Mouse (Mus musculus) G1E (cell line): ENCODE measurements around the gene Ctnnbip1. TPM values are rescaled to one million over a fixed set of nuclear protein-coding genes. Genes with fewer than 3 reads are reported as not detected.

ENCODE experiments used
- ATAC-seq: 2 replicates; pipeline ENCODE4 v1.8.0; 2016; ENCODE audit warnings: mild to moderate bottlenecking; ENCODE audit not compliant: insufficient number of reproducible peaks, poor library complexity, low FRiP score, severe bottlenecking; ENCODE audit errors: extremely low read depth
- DNase-seq: peaks from one replicate; pipeline ENCODE4 v3.0.0; 2012; ENCODE audit warnings: low spot score
- H3K27me3 ChIP-seq: 2 replicates; pipeline ENCODE4 v1.6.1; 2012; ENCODE audit warnings: mild to moderate bottlenecking, low read length, inconsistent platforms; ENCODE audit not compliant: insufficient read depth
- H3K36me3 ChIP-seq: replicated peaks from 2 replicates; pipeline ENCODE3; 2012; ENCODE audit warnings: mild to moderate bottlenecking, inconsistent platforms
- H3K4me1 ChIP-seq: 2 replicates; pipeline ENCODE4 v1.6.1; 2012; ENCODE audit warnings: low read depth, low read length, inconsistent platforms, mixed read lengths; ENCODE audit not compliant: insufficient read depth
- H3K4me3 ChIP-seq: 2 replicates; pipeline ENCODE4 v1.5.1; 2012; ENCODE audit warnings: low read depth, mild to moderate bottlenecking, inconsistent platforms, low read length, moderate library complexity, mixed read lengths
- H3K9me3 ChIP-seq: replicated peaks from 2 replicates; pipeline ENCODE4 v1.6.1; 2012; ENCODE audit warnings: inconsistent platforms
- CTCF ChIP-seq: IDR thresholded peaks from 2 replicates; pipeline ENCODE4 v1.5.1; 2012; ENCODE audit warnings: low read depth, low read length, inconsistent platforms, mixed read lengths
- GATA1 ChIP-seq: IDR thresholded peaks from 2 replicates; pipeline ENCODE4 v1.6.1; 2012; ENCODE audit warnings: borderline replicate concordance, low read length, inconsistent platforms, mixed read lengths
- GATA2 ChIP-seq: IDR thresholded peaks from 2 replicates; pipeline ENCODE4 v1.6.1; 2012; ENCODE audit warnings: low read depth, low read length, inconsistent platforms, borderline replicate concordance
- POLR2AphosphoS5 ChIP-seq: IDR thresholded peaks from 2 replicates; pipeline ENCODE4 v1.6.1; 2012; ENCODE audit warnings: low read depth, low read length, inconsistent platforms; ENCODE audit not compliant: insufficient replicate concordance
- TAL1 ChIP-seq: conservative IDR thresholded peaks from 2 replicates; pipeline ENCODE4 v1.6.1; 2012; ENCODE audit warnings: low read depth, low read length, inconsistent platforms, mixed read lengths
- polyA plus RNA-seq: library from polyadenylated mRNA; stranded (reverse); fragments of >175 nt; gene quantifications from 2 replicates; pipeline ENCODE4 v1.2.3, GENCODE M21; 2012
- total RNA-seq, 2 experiments: library from RNA; stranded (forward) in 1 of 2; stranded (reverse) in 1 of 2; fragments of 200-1000 nt in 1 of 2; fragments of >200 nt in 1 of 2; fragmentation: Nextera tagmentation in 1 of 2; gene quantifications; 2 replicates each; pipeline ENCODE4 v1.2.3; 2014 to 2017

The Ctnnbip1 gene
- total and polyA plus RNA-seq, 3 experiments = 0.98 to 2.9 (median 1.3) TPM

DNA sequence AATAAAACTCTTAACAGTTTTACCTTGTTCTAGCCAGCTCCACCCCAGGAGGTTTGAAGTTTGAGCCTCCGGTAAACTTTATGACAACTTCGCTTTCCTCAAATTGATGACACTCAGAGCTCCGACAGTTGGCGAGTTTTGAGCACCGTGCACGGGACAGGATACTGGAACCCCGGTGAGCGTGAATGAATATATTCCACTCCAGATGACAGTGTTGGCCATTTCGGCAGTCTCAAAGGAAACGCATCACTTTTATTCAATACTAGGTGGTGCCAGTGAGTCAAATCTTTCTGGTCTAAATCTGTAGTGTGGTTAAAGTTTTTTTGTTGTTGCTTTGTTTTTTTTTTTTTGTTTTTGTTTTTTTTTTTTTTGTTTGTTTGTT, 32.2 kb upstream of the Ctnnbip1 start:
- Histone ChIP-seq H3K36me3 (peaks cover 43% of the 10 kb centered on the region), H3K4me3 (peak overlapping the region; percentile 84), H3K4me1 (peaks cover 6% of the 10 kb centered on the region), H3K9me3 (no peaks in the 10 kb centered on the region), H3K27me3 (no peaks in the 10 kb centered on the region)
- DNase-seq = peak; percentile 2
- no peak; the same call in 1 of the 2 replicates for ATAC-seq
- TF ChIP-seq CTCF = no peak
- TF ChIP-seq TAL1 = no peak
- no peak for TF ChIP-seq GATA1

DNA sequence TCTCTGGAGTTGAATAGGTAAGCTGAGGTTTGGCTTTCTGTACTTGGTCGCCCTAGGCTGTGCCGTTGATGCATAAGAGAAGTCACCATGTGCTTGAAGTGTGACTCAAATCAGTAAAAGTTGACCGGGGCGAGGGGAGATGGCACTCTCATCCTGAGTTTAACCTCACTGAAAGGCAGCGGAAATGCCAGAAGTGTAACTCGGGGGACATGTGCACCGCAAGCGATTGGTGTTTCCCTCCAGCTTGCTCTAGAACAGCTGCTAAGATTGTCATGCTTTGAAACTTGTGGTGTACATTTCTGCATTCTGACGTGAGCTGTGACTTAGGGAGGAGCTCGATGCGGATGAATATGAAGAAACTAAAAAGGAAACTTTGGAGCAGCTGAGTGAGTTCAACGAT, 30.3 kb upstream of the Ctnnbip1 start:
- no peak for DNase-seq

DNA sequence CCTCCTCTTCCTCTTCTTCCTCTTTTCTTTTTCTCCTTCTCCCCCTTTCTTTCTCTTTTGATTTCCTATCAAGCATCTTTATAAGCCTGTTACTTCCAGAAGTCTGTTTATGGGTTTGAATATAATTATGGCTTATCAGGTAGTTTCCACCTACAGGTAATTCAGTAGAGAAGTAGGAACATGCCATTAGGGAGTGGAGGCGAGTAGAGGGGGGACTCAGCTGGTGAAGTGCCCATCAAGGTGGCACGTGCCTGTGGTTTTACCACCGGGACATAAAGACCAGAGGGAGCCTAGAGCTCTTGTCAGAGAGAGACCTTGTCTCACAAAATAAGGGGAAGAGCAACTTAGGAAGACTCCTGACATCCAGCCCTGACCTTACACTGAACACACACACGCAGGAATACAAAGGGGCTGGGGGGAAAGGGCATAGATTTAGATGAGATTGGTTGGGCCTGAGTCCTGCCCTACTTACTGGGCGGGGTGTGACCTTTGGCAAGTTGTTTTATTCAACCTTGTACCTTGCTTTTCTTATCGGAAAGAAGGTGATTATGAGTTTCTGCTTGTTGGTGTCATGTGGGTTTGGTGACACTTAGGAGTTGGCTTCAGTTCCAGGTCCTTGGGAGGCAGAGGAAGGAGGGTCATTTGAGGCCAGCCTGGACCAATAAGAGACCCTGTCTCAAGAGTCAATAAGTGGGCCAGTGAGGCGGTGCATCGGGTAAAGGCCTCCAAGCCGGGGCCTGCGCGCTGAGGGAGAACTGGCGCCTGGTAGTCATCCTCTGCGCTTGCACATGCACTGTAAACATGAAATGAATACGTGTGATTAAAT, 28.4 kb upstream of the Ctnnbip1 start:
- Histone ChIP-seq H3K27me3 (no peaks in the 10 kb centered on the region), H3K4me1 (peaks cover 2% of the 10 kb centered on the region; the same call in 1 of the 2 replicates), H3K4me3 (no peak overlapping the region), H3K36me3 (peaks cover 72% of the 10 kb centered on the region), H3K9me3 (no peaks in the 10 kb centered on the region)
- no peak for DNase-seq
- TF ChIP-seq TAL1 (no peak), GATA1 (no peak), POLR2AphosphoS5 (no peak), CTCF (no peak), GATA2 (no peak)
- ATAC-seq = no peak

More for the DNA sequence above, 30.3 kb upstream of the Ctnnbip1 start:
- H3K9me3 ChIP-seq = no peaks in the 10 kb centered on the region
- H3K4me1 ChIP-seq = peaks cover 6% of the 10 kb centered on the region
- no peak overlapping the region for H3K4me3 ChIP-seq
- H3K36me3 ChIP-seq = peaks cover 55% of the 10 kb centered on the region
- no peaks in the 10 kb centered on the region for H3K27me3 ChIP-seq
- no peak for ATAC-seq
- TF ChIP-seq GATA2 = no peak
- TF ChIP-seq CTCF = no peak
- TF ChIP-seq GATA1 = no peak
- TF ChIP-seq POLR2AphosphoS5 = no peak
- no peak for TF ChIP-seq TAL1

GRCm38 (mm10) chr4:149491151-149491550, 26.9 kb upstream of the Ctnnbip1 start:
- no peak for ATAC-seq
- H3K36me3 ChIP-seq = peaks cover 84% of the 10 kb centered on the region
- DNase-seq = no peak
- H3K9me3 ChIP-seq = no peaks in the 10 kb centered on the region
- no peaks in the 10 kb centered on the region for H3K27me3 ChIP-seq
- H3K4me1 ChIP-seq = peaks cover 2% of the 10 kb centered on the region; the same call in 1 of the 2 replicates
- H3K4me3 ChIP-seq = no peak overlapping the region
- TF ChIP-seq TAL1 = no peak
- TF ChIP-seq POLR2AphosphoS5 = no peak
- TF ChIP-seq CTCF = no peak
- no peak for TF ChIP-seq GATA1
- TF ChIP-seq GATA2 = no peak

DNA sequence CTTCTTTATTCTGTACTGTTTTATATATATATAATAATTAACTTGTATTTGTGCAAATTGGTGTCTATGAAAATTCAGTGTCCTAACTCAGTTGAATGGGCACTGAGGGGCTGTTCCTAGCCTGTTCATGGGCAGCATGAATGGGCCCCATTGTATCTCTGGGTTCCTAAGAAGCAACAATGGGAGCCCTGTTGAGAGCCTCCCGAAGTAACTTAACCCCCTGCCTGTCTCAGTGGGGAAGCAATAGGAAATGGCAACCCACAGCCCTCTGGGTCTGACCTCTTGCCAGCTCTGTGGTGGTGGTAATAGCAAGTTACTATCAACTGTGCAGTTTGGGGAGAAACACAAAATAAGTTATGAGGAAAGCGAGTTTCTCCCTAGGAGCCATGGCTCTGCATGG, 21.4 kb upstream of the Ctnnbip1 start:
- Histone ChIP-seq H3K27me3 (no peaks in the 10 kb centered on the region), H3K4me3 (no peak overlapping the region), H3K36me3 (peaks cover 85% of the 10 kb centered on the region), H3K4me1 (no peaks in the 10 kb centered on the region), H3K9me3 (no peaks in the 10 kb centered on the region)
- TF ChIP-seq GATA2 (no peak), TAL1 (no peak), POLR2AphosphoS5 (no peak), GATA1 (no peak), CTCF (no peak)
- ATAC-seq = no peak
- DNase-seq = no peak

- H3K27me3 ChIP-seq = no peaks in the 10 kb centered on the region
- ATAC-seq (no peak), DNase-seq (no peak)
- no peak for TF ChIP-seq CTCF
- TF ChIP-seq GATA2 = no peak
- H3K4me1 ChIP-seq = no peaks in the 10 kb centered on the region
- peaks cover 76% of the 10 kb centered on the region for H3K36me3 ChIP-seq
- H3K9me3 ChIP-seq = no peaks in the 10 kb centered on the region
- H3K4me3 ChIP-seq = no peak overlapping the region
Observed at GRCm38 (mm10) chr4:149498901-149499300, 19.1 kb upstream of the Ctnnbip1 start.
